Mouse (Mus musculus): Measurements from ENCODE around the gene Srgap3. TPM values are rescaled to one million over a fixed set of nuclear protein-coding genes. Genes with fewer than 3 reads are reported as not detected.
"Not testable (repeated sequence)": the region's sequence is repeated elsewhere in the genome, so short reads cannot be mapped to it uniquely, and the experiment has no call there.

Srgap3 gene
- polyA plus RNA-seq, 1 experiment, result 1.6 TPM

GRCm38 (mm10) chr6:112871241-112871780, 75.8 kb downstream of the Srgap3 start:
- WGBS, result 91% methylated on average over 7 of the region's 7 CpGs
- no peak for DNase-seq

GRCm38 (mm10) chr6:112868197-112868957, 78.7 kb downstream of the Srgap3 start:
- TF ChIP-seq CTCF (IDR thresholded peaks at IDR 0.05; ENCODE audit: insufficient read depth, low read length) (no peak), POLR2A (IDR thresholded peaks at IDR 0.05; ENCODE audit: borderline replicate concordance, extremely low read depth, low read depth, low read length) (no peak)
- H3K4me1 ChIP-seq (ENCODE audit: control insufficient read depth, insufficient read depth, low read length), result peaks cover 2% of the 10 kb centered on the region; the same call in 1 of the 2 replicates
- DNase-seq, result no peak
- no peak overlapping the region for H3K4me3 ChIP-seq (replicated peaks; ENCODE audit: extremely low read depth, low read depth, low read length)
- 82% methylated on average over 9 of the region's 9 CpGs for WGBS

More at GRCm38 (mm10) chr6:112871241-112871780, 75.8 kb downstream of the Srgap3 start:
- no peak for TF ChIP-seq CTCF (IDR thresholded peaks at IDR 0.05; ENCODE audit: insufficient read depth, low read length)
- TF ChIP-seq POLR2A (IDR thresholded peaks at IDR 0.05; ENCODE audit: borderline replicate concordance, extremely low read depth, low read depth, low read length), result no peak
- Histone ChIP-seq H3K4me3 (replicated peaks; ENCODE audit: extremely low read depth, low read depth, low read length) (no peak overlapping the region), H3K4me1 (ENCODE audit: control insufficient read depth, insufficient read depth, low read length) (peaks cover 2% of the 10 kb centered on the region; the same call in 1 of the 2 replicates)

- WGBS, result 88% methylated on average over 4 of the region's 4 CpGs
- TF ChIP-seq POLR2A (IDR thresholded peaks at IDR 0.05; ENCODE audit: borderline replicate concordance, extremely low read depth, low read depth, low read length) (no peak), CTCF (IDR thresholded peaks at IDR 0.05; ENCODE audit: insufficient read depth, low read length) (no peak)
- Histone ChIP-seq H3K4me1 (ENCODE audit: control insufficient read depth, insufficient read depth, low read length) (0 out of 2 replicates have a peak, but pooled peaks cover 2% of the 10 kb centered on the region), H3K4me3 (replicated peaks; ENCODE audit: extremely low read depth, low read depth, low read length) (no peak overlapping the region)
- no peak for DNase-seq
Measured at GRCm38 (mm10) chr6:112866096-112866495, 81.0 kb downstream of the Srgap3 start.

DNA sequence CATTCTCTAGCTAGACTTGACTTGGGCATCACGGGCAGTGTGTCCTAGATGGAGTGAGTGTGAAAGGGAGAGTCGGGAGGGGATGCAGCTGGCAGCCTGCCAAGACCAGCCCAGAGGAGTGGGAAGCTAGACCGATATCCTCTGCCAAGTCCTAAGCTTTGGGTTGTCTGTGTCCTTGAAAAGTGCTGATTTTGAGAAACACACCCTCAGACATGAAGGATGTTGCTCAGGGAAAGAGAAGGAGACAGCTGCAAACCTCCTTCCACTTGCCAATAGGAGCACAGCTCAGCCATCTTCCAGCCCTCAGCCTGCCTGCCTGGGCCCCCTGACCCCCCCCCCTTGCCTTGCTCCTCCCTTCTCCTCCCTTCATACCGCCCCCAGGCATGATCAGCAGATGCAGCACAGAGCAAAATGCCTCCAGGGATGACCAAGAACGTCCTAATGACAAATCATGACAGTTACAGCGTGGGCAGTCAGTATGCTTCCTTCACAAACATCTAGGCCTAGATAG, 82.0 kb downstream of the Srgap3 start:
- no peak for DNase-seq

DNA sequence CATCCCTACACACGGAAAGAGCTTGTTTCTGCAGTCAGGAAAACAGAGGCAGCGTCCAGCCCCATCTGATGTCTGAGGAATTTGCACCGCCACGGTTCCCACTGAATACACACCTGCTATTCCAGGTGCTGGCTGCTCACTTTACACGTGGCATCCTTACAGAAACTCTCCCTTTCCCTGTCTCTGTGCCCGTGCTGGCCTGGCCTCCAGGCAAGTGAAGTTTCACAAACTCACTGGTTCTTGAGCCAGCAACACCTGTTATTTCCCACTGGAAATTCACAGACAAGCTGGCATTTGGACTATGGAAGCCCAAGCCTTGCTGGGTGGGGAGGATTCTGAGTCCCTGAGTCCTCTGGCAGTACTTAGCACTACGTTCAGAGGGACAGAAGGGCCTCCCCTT, 84.6 kb downstream of the Srgap3 start:
- no peak for DNase-seq
- H3K4me1 ChIP-seq (ENCODE audit: control insufficient read depth, insufficient read depth, low read length), result no peaks in the 10 kb centered on the region
- no peak overlapping the region for H3K4me3 ChIP-seq (replicated peaks; ENCODE audit: extremely low read depth, low read depth, low read length)
- TF ChIP-seq CTCF (IDR thresholded peaks at IDR 0.05; ENCODE audit: insufficient read depth, low read length) (no peak), POLR2A (IDR thresholded peaks at IDR 0.05; ENCODE audit: borderline replicate concordance, extremely low read depth, low read depth, low read length) (no peak)
- WGBS, result 85% methylated on average over 7 of the region's 7 CpGs

More for the DNA sequence above, 82.0 kb downstream of the Srgap3 start:
- H3K4me1 ChIP-seq (ENCODE audit: control insufficient read depth, insufficient read depth, low read length), result no peaks in the 10 kb centered on the region
- WGBS, result 33% methylated on average over 6 of the region's 6 CpGs
- H3K4me3 ChIP-seq (replicated peaks; ENCODE audit: extremely low read depth, low read depth, low read length), result no peak overlapping the region
- no peak for TF ChIP-seq CTCF (IDR thresholded peaks at IDR 0.05; ENCODE audit: insufficient read depth, low read length)
- no peak for TF ChIP-seq POLR2A (IDR thresholded peaks at IDR 0.05; ENCODE audit: borderline replicate concordance, extremely low read depth, low read depth, low read length)

DNA sequence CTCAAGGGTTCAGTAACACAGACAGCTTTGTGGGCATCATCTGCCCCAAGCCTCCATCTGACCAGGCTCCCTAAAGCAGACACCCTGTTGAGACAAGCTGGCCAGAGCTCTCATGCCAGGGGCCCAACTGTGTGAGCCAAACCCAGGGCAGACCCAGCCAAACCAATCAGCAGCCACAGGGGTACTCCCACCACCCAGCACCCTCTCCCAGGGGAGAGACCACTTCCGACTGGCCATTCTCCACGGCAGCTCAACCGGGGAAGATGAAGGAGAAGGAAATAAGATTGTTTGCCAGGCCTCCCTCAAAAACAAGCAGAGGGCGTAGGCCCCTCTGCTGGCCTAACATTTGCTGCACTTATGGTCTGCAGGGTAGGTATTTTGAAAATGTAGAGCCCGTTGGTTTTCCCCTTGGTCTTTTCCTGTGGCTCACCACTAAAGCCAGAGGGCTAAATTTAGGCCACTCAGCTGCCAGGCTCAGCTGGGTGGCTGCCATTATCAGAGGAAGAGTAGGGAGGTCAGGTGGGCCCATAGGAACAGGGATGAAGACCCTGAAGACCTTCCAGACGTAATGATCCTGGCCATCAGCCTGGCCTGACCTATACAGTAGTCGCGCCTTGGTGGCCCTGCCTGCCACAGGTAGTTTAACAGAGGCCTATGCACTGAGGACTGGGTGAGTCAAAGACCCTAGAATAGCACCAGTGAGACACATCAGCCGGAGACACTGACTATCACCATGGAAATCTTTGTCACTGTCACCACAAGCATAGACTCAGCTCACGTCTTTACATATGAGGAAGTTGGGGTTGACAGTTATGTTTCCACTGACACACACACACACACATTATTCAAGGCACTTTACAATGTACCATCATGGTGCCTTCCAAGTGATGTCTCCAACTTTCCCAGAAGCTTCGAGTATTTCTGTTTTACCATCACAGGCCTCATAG, 85.4 kb downstream of the Srgap3 start:
- 74% methylated on average over 11 of the region's 11 CpGs for WGBS
- DNase-seq, result no peak

DNA sequence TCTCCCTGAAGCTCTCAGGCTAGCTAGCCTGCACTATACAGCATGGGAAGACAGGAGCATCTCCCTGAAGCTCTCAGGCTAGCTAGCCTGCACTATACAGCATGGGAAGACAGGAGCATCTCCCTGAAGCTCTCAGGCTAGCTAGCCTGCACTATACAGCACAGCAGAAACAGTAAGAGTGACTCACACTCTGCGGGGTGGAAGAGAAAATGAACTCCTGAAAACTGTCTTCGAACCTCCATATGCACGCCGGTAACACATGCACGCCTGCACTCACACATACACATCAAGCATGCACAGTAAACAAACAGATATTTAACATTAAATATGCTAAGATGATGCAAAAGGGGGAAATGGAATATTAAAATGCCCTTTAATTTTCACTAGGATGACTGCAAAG, 86.8 kb downstream of the Srgap3 start:
- 95% methylated on average over 5 of the region's 5 CpGs for WGBS
- not testable (repeated sequence) for H3K4me1 ChIP-seq (ENCODE audit: control insufficient read depth, insufficient read depth, low read length); H3K4me3 ChIP-seq (replicated peaks; ENCODE audit: extremely low read depth, low read depth, low read length)

More for the DNA sequence above, 85.4 kb downstream of the Srgap3 start:
- H3K4me1 ChIP-seq (ENCODE audit: control insufficient read depth, insufficient read depth, low read length), result no peaks in the 10 kb centered on the region
- no peak overlapping the region for H3K4me3 ChIP-seq (replicated peaks; ENCODE audit: extremely low read depth, low read depth, low read length)
- TF ChIP-seq CTCF (IDR thresholded peaks at IDR 0.05; ENCODE audit: insufficient read depth, low read length) (no peak), POLR2A (IDR thresholded peaks at IDR 0.05; ENCODE audit: borderline replicate concordance, extremely low read depth, low read depth, low read length) (no peak)

GRCm38 (mm10) chr6:112857057-112857456, 90.0 kb downstream of the Srgap3 start:
- TF ChIP-seq POLR2A (IDR thresholded peaks at IDR 0.05; ENCODE audit: borderline replicate concordance, extremely low read depth, low read depth, low read length) (no peak), CTCF (IDR thresholded peaks at IDR 0.05; ENCODE audit: insufficient read depth, low read length) (no peak)
- 72% methylated on average over 6 of the region's 6 CpGs for WGBS
- Histone ChIP-seq H3K4me1 (ENCODE audit: control insufficient read depth, insufficient read depth, low read length) (no peaks in the 10 kb centered on the region; the same call in 1 of the 2 replicates), H3K4me3 (replicated peaks; ENCODE audit: extremely low read depth, low read depth, low read length) (no peak overlapping the region)
- DNase-seq, result no peak

More for the DNA sequence above, 86.8 kb downstream of the Srgap3 start:
- DNase-seq, result not testable (repeated sequence)

DNA sequence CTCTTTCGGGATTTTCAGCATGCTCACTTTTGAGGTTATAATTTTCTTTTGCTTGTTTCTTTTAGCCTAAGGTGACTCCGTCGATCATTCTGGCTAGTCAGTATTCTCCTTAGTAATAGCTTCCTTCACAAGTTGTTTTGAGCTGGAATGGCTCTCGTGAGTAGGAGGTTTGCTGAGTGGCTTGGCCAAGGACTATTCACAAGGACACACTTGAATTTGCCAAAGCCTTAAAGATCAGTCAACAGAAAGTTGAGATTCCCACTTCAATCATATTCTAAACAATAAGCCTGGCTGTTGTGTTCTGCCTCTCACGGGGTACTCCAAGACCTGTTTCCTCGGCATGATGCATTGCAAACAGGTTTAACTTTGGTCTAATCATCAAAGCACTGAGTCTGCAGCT, 91.9 kb downstream of the Srgap3 start:
- no peak for DNase-seq
- WGBS, result 66% methylated on average over 6 of the region's 6 CpGs
- Histone ChIP-seq H3K4me1 (ENCODE audit: control insufficient read depth, insufficient read depth, low read length) (no peaks in the 10 kb centered on the region; the same call in 1 of the 2 replicates), H3K4me3 (replicated peaks; ENCODE audit: extremely low read depth, low read depth, low read length) (no peak overlapping the region)
- TF ChIP-seq CTCF (IDR thresholded peaks at IDR 0.05; ENCODE audit: insufficient read depth, low read length) (no peak), POLR2A (IDR thresholded peaks at IDR 0.05; ENCODE audit: borderline replicate concordance, extremely low read depth, low read depth, low read length) (no peak)
